Mouse (Mus musculus) thymus, postnatal 10 days (tissue): ENCODE results near the gene Sin3b.

Source experiments
- DNase-seq, 2 experiments: peaks; one replicate each; pipeline ENCODE4 v3.0.0; 2021; ENCODE audit warnings: low spot score in 2 of 2

Gene Sin3b

GRCm38 (mm10) chr8:72753165-72753564 lies 30.1 kb downstream of the Sin3b start:
- DNase-seq, result peak in 1 of 2 experiments; percentile 2

GRCm38 (mm10) chr8:72753781-72754180 lies 30.7 kb downstream of the Sin3b start:
- peak in 1 of 2 experiments; percentile 2 for DNase-seq

GRCm38 (mm10) chr8:72756031-72756430 lies 32.9 kb downstream of the Sin3b start:
- DNase-seq, result no peak

- peak in 1 of 2 experiments; percentile 2 for DNase-seq
These were observed 33.8 kb downstream of the Sin3b start for GRCm38 (mm10) chr8:72756771-72757390.

- peak in 1 of 2 experiments; percentile 1 for DNase-seq
These were observed 34.5 kb downstream of the Sin3b start for GRCm38 (mm10) chr8:72757426-72758195.

GRCm38 (mm10) chr8:72758310-72758709 lies 35.2 kb downstream of the Sin3b start:
- DNase-seq, result peak in 1 of 2 experiments; percentile 2

- no peak for DNase-seq
These were observed 37.1 kb downstream of the Sin3b start for GRCm38 (mm10) chr8:72760216-72760615.

- peak; percentile 48 to 60 for DNase-seq
These were observed 38.4 kb downstream of the Sin3b start, which contains the start of gene F2rl3 for GRCm38 (mm10) chr8:72761322-72762051. F2rl3 (plus strand) TSS chr8:72761880.

GRCm38 (mm10) chr8:72762306-72762705 lies 39.2 kb downstream of the Sin3b start:
- no peak for DNase-seq

GRCm38 (mm10) chr8:72765696-72766095 lies 42.6 kb downstream of the Sin3b start:
- DNase-seq, result no peak

GRCm38 (mm10) chr8:72766777-72767176 lies 43.7 kb downstream of the Sin3b start:
- no peak for DNase-seq

- DNase-seq, result no peak
These were observed 54.7 kb downstream of the Sin3b start for GRCm38 (mm10) chr8:72777797-72778196.

GRCm38 (mm10) chr8:72780644-72781043 lies 57.6 kb downstream of the Sin3b start:
- DNase-seq, result no peak

GRCm38 (mm10) chr8:72801583-72801982 lies 78.5 kb downstream of the Sin3b start:
- no peak for DNase-seq
